Mouse (Mus musculus): ENCODE results near the gene Olfr373.
"Not testable (repeated sequence)": the region's sequence is repeated elsewhere in the genome, so short reads cannot be mapped to it uniquely, and the experiment has no call there.

GRCm38 (mm10) chr8:72040918-72041317 lies 42.1 kb upstream of the Olfr373 start, which contains the start of gene Olfr372:
- TF ChIP-seq CTCF (IDR thresholded peaks at IDR 0.05; ENCODE audit: control insufficient read depth, insufficient read depth, insufficient replicate concordance, low read depth, low read length); POLR2A (IDR thresholded peaks at IDR 0.05; ENCODE audit: control insufficient read depth, low read depth, low read length): not testable (repeated sequence)
